Mouse (Mus musculus): ENCODE measurements around the gene Defb41. TPM values are rescaled to one million over a fixed set of nuclear protein-coding genes. Genes with fewer than 3 reads are reported as not detected.
"Not testable (repeated sequence)": the region's sequence is repeated elsewhere in the genome, so short reads cannot be mapped to it uniquely, and the experiment has no call there.

The Defb41 gene
- not detected in 2 replicates for polyA plus RNA-seq (2011; ENCODE audit: insufficient read depth, insufficient read length, low replicate concordance, missing spikeins)

- no peak within 1 kb of the TSS for H3K4me3 ChIP-seq (replicated peaks; ENCODE audit: control insufficient read depth, low read depth, low read length)
- no peak for TF ChIP-seq CTCF (IDR thresholded peaks at IDR 0.05; ENCODE audit: control insufficient read depth, insufficient read depth, low read length)
- TF ChIP-seq POLR2A (IDR thresholded peaks at IDR 0.05; ENCODE audit: borderline replicate concordance, control insufficient read depth, low read depth, low read length): no peak
- H3K27ac ChIP-seq (ENCODE audit: control insufficient read depth, insufficient read depth, low read depth, low read length, poor library complexity): no peak within 1 kb of the TSS
- no peaks in the 10 kb centered on the region for H3K4me1 ChIP-seq (ENCODE audit: control insufficient read depth, insufficient read depth, low read length)
Observed at GRCm38 (mm10) chr1:18265038-18265437, at the start of gene Defb41. Gene Defb41 (minus strand): TSS chr1:18265138.

DNA sequence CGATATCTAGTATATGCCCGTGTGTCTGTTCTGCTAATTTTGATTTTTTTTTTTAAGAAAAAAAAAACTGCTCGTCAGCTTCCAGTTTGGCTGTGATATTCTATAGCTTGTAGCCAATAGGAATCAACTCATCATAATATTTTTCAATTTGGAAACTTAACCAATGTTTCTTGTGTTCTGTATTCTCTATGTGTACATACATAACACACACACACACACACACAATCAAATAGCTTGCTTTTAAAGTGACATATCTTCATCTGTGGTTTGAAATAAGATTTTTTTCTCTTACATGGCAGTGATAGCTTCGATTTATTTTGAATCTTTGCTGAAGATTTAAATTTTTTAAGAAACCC is 43.5 kb upstream of the Defb41 start:
- WGBS: 75% methylated on average over 4 of the region's 4 CpGs

DNA sequence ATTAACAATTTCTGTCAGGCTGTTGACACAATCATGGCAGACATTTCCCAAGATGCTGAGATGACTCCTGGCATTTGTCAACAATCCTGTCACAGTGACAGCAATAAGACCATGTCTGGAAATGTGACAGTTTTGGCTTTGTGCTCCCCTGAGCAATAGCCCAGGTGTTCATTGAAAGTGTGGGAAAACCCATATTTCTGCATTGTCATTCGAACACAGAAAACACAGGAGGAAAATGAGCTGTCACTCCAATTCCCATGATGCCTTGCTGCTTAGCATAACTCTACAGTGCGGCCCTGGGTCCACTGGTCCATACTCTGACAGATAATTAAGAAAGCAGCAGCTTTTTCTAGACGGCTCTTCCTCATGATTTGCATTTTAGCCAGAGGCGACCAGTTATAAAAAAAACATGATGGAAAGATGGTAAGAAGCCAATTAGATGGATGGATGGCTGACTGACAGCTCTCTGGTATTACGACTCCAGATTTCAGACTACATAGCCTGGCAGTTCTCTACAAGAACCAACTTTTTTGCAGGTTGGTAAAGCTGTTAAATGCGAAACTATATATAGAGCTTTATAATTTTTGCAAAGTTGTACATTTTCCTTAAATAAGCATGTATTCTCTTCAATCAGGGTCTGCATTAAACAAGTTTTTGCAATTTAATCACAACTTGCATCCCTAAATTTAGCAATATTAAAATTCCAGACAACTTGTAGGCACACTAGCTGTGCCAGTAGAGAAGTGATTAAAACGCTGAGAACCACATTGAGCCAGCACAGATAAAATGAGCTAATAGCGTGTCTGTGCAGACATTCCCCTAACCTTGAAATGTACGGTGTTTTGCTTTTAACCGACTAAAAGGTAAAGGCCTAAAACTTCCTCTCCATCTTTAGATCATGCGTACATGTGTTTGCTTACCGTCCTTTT is 42.9 kb upstream of the Defb41 start:
- no peak overlapping the region for H3K27ac ChIP-seq (ENCODE audit: control insufficient read depth, insufficient read depth, low read depth, low read length, poor library complexity)
- WGBS: 81% methylated on average over 12 of the region's 12 CpGs
- H3K4me3 ChIP-seq (replicated peaks; ENCODE audit: control insufficient read depth, low read depth, low read length): no peak overlapping the region
- no peaks in the 10 kb centered on the region for H3K4me1 ChIP-seq (ENCODE audit: control insufficient read depth, insufficient read depth, low read length)
- no peak for TF ChIP-seq CTCF (IDR thresholded peaks at IDR 0.05; ENCODE audit: control insufficient read depth, insufficient read depth, low read length)
- no peak for TF ChIP-seq POLR2A (IDR thresholded peaks at IDR 0.05; ENCODE audit: borderline replicate concordance, control insufficient read depth, low read depth, low read length)

More for the DNA sequence above, 43.5 kb upstream of the Defb41 start:
- no peak for TF ChIP-seq POLR2A (IDR thresholded peaks at IDR 0.05; ENCODE audit: borderline replicate concordance, control insufficient read depth, low read depth, low read length)
- H3K27ac ChIP-seq (ENCODE audit: control insufficient read depth, insufficient read depth, low read depth, low read length, poor library complexity): no peak overlapping the region
- H3K4me3 ChIP-seq (replicated peaks; ENCODE audit: control insufficient read depth, low read depth, low read length): no peak overlapping the region
- no peaks in the 10 kb centered on the region for H3K4me1 ChIP-seq (ENCODE audit: control insufficient read depth, insufficient read depth, low read length)

- H3K27ac ChIP-seq (ENCODE audit: control insufficient read depth, insufficient read depth, low read depth, low read length, poor library complexity): no peak overlapping the region
- 64% methylated on average over 4 of the region's 4 CpGs for WGBS
- H3K4me1 ChIP-seq (ENCODE audit: control insufficient read depth, insufficient read depth, low read length): no peaks in the 10 kb centered on the region
- no peak overlapping the region for H3K4me3 ChIP-seq (replicated peaks; ENCODE audit: control insufficient read depth, low read depth, low read length)
- no peak for TF ChIP-seq POLR2A (IDR thresholded peaks at IDR 0.05; ENCODE audit: borderline replicate concordance, control insufficient read depth, low read depth, low read length)
- no peak for TF ChIP-seq CTCF (IDR thresholded peaks at IDR 0.05; ENCODE audit: control insufficient read depth, insufficient read depth, low read length)
Observed at GRCm38 (mm10) chr1:18292515-18292914, 27.6 kb upstream of the Defb41 start.

- 22% methylated on average over 3 of the region's 3 CpGs for WGBS
- Histone ChIP-seq H3K27ac (ENCODE audit: control insufficient read depth, insufficient read depth, low read depth, low read length, poor library complexity) (no peak overlapping the region), H3K4me3 (replicated peaks; ENCODE audit: control insufficient read depth, low read depth, low read length) (no peak overlapping the region), H3K4me1 (ENCODE audit: control insufficient read depth, insufficient read depth, low read length) (no peaks in the 10 kb centered on the region)
- no peak for TF ChIP-seq POLR2A (IDR thresholded peaks at IDR 0.05; ENCODE audit: borderline replicate concordance, control insufficient read depth, low read depth, low read length)
- TF ChIP-seq CTCF (IDR thresholded peaks at IDR 0.05; ENCODE audit: control insufficient read depth, insufficient read depth, low read length): no peak
Observed at GRCm38 (mm10) chr1:18288860-18289259, 23.9 kb upstream of the Defb41 start.

DNA sequence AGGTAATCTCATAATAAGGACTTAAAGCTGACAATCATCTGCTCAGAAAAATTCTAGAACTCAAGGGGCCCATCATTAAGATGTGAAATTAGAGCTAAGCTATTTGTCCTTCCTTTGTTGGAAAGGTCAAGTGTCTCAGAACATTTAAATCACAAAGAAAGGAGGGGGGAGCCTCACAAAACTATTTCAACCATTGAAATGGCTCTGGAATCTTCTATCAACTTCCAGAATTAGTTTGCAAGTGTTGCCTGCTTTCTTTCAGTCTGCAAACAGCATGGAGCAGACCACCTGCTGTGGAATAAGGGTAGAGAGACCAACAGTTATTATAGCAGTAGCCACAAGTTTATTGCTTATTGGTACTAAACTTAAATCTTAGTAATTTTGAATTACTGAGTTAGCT is 22.4 kb upstream of the Defb41 start:
- Histone ChIP-seq H3K27ac (ENCODE audit: control insufficient read depth, insufficient read depth, low read depth, low read length, poor library complexity) (no peak overlapping the region), H3K4me3 (replicated peaks; ENCODE audit: control insufficient read depth, low read depth, low read length) (no peak overlapping the region), H3K4me1 (ENCODE audit: control insufficient read depth, insufficient read depth, low read length) (no peaks in the 10 kb centered on the region)
- no peak for TF ChIP-seq CTCF (IDR thresholded peaks at IDR 0.05; ENCODE audit: control insufficient read depth, insufficient read depth, low read length)
- TF ChIP-seq POLR2A (IDR thresholded peaks at IDR 0.05; ENCODE audit: borderline replicate concordance, control insufficient read depth, low read depth, low read length): no peak

DNA sequence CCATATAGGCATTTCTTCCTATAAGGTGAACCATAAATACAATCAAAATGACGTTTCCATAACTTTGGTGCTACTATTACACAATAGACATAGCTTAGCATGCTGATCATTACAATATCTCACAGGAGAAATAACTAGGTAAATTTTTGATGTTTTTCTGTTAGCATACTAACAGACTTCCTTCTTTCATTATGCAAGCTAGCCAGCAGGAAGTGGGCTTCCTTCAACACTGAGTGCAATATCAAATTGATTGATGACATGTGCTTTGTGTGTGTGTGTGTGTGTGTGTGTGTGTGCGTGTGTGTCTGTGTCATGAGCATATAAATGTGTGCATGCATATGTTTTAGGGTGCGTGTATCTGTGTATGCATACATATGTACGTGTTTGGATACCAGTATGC is 6.2 kb upstream of the Defb41 start:
- TF ChIP-seq POLR2A (IDR thresholded peaks at IDR 0.05; ENCODE audit: borderline replicate concordance, control insufficient read depth, low read depth, low read length) (no peak), CTCF (IDR thresholded peaks at IDR 0.05; ENCODE audit: control insufficient read depth, insufficient read depth, low read length) (no peak)
- H3K4me1 ChIP-seq (ENCODE audit: control insufficient read depth, insufficient read depth, low read length): no peaks in the 10 kb centered on the region
- H3K27ac ChIP-seq (ENCODE audit: control insufficient read depth, insufficient read depth, low read depth, low read length, poor library complexity): no peak overlapping the region
- 35% methylated on average over 4 of the region's 4 CpGs for WGBS
- no peak overlapping the region for H3K4me3 ChIP-seq (replicated peaks; ENCODE audit: control insufficient read depth, low read depth, low read length)

- 79% methylated on average over 5 of the region's 5 CpGs for WGBS
- H3K4me1 ChIP-seq (ENCODE audit: control insufficient read depth, insufficient read depth, low read length): no peaks in the 10 kb centered on the region
- TF ChIP-seq CTCF (IDR thresholded peaks at IDR 0.05; ENCODE audit: control insufficient read depth, insufficient read depth, low read length) (no peak), POLR2A (IDR thresholded peaks at IDR 0.05; ENCODE audit: borderline replicate concordance, control insufficient read depth, low read depth, low read length) (no peak)
- no peak overlapping the region for H3K27ac ChIP-seq (ENCODE audit: control insufficient read depth, insufficient read depth, low read depth, low read length, poor library complexity)
- no peak overlapping the region for H3K4me3 ChIP-seq (replicated peaks; ENCODE audit: control insufficient read depth, low read depth, low read length)
Observed at GRCm38 (mm10) chr1:18268845-18269244, 3.9 kb upstream of the Defb41 start.

DNA sequence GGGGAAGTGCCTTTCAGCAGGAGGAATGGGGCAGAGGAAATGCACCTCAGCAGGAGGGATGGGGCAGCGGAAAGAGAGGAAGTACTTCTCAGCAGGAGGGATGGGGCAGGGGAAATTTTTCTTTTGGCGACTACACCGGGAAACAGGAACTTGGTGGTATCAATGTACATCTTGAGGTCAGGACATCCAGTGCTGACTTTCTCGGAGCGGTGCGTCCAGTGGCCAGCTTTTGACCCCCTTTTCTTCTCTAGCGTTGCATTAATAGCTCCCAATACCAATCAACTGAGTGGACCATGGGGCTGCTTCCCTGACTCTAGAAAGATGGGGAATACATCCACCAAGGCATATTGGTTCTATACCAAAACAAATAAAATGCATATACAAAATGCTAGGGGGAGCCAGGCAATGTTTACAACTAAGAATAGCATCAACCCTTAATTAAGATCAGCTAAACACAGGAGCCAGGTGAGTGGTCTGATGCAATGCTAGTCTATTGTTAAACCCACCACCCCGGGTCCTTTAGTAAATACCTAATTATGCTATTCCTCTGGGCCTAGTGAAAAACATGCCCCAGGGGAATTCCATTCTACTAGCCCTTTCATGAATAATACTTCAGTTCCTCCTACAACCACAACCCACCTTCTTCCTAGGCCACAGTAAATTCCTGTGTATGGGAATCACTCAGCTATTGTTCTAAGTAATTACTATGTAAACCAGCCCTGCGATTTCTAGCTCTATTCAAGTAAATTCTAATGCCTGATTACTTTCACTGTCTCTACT is 18.9 kb downstream of the Defb41 start:
- WGBS: 80% methylated on average over 9 of the region's 9 CpGs
- not testable (repeated sequence) for H3K27ac ChIP-seq (ENCODE audit: control insufficient read depth, insufficient read depth, low read depth, low read length, poor library complexity); H3K4me1 ChIP-seq (ENCODE audit: control insufficient read depth, insufficient read depth, low read length); H3K4me3 ChIP-seq (replicated peaks; ENCODE audit: control insufficient read depth, low read depth, low read length)

Measured in bone marrow, adult 2 months (tissue).